Mouse (Mus musculus) liver, embryonic 16.5 days (tissue): ENCODE results near the gene Cep170. TPM values are rescaled to one million over a fixed set of nuclear protein-coding genes. Genes with fewer than 3 reads are reported as not detected.
A peak's percentile ranks its signal among the peaks of the same experiment; 100 is the strongest.

Experiments
- ATAC-seq: fragments of 200-750 bp; cut with Nextera tagmentation; 2 replicates; pipeline ENCODE4 v1.8.0; 2017; ENCODE audit warnings: low read depth, mild to moderate bottlenecking, moderate number of reproducible peaks, moderate library complexity
- H3K27ac ChIP-seq: fragments of 300-500 bp; sonication (generic); 2 replicates; pipeline ENCODE4 v1.5.1; 2014; ENCODE audit warnings: mild to moderate bottlenecking, low read length
- H3K27me3 ChIP-seq: fragments of 300-500 bp; sonication (generic); 2 replicates; pipeline ENCODE4 v1.6.1; 2014; ENCODE audit warnings: low read depth, low read length, mixed read lengths; ENCODE audit not compliant: control insufficient read depth, insufficient read depth
- H3K36me3 ChIP-seq: fragments of 300-500 bp; sonication (generic); 2 replicates; pipeline ENCODE4 v1.6.1; 2014; ENCODE audit warnings: mild to moderate bottlenecking; ENCODE audit not compliant: control insufficient read depth, insufficient read depth
- H3K4me1 ChIP-seq: fragments of 300-500 bp; sonication (generic); 2 replicates; pipeline ENCODE4 v1.6.1; 2014; ENCODE audit warnings: low read depth, low read length, mixed read lengths; ENCODE audit not compliant: control insufficient read depth
- H3K4me2 ChIP-seq: fragments of 300-500 bp; sonication (generic); 2 replicates; pipeline ENCODE4 v1.6.1; 2014; ENCODE audit warnings: low read depth, low read length, mixed read lengths
- H3K4me3 ChIP-seq: fragments of 300-500 bp; sonication (generic); 2 replicates; pipeline ENCODE4 v1.5.1; 2014; ENCODE audit warnings: low read depth, mild to moderate bottlenecking, low read length
- H3K9ac ChIP-seq: fragments of 300-500 bp; sonication (generic); 2 replicates; pipeline ENCODE4 v1.6.1; 2014; ENCODE audit warnings: low read depth, low read length
- H3K9me3 ChIP-seq: fragments of 300-500 bp; sonication (generic); replicated peaks from 2 replicates; pipeline ENCODE4 v1.6.1; 2016; ENCODE audit warnings: low read length; ENCODE audit not compliant: control insufficient read depth
- WGBS: fragments of 180-500 bp; shearing (Covaris S2); extraction: QIAGEN DNeasy Blood & Tissue Kit; methylation state at CpG from one replicate; pipeline ENCODE4 v1.1.7; 2014; ENCODE audit not compliant: insufficient replicate concordance; 5-methylcytosine and 5-hydroxymethylcytosine counted together
- polyA plus RNA-seq: library from polyadenylated mRNA; unstranded; fragments of >200 nt; fragmentation: Nextera tagmentation; extraction: Ambion mirVana; gene quantifications from 2 replicates; pipeline ENCODE4 v1.2.1, GENCODE M21; 2015

Gene Cep170
- 4.5 and 6.4 TPM in 2 replicates for polyA plus RNA-seq

DNA sequence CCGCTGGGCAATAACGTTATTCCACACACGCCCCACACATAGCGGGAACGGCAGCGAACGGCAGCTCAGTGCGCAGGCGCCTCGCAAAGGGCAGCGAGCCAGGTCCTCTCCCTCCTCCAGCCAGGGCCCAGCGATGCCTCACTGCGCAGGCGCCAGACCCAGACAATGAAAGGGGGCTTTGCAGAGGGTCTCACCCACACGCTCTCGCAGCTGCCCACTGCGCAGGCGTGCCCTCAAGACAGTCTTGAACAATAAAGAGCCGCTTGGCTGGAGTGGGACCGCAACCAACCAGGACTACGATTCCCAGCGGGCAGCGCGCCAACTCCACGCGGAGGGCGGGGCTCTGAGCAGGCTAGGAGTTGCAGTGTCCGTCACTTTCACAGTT, at the start of gene Cep170:
Gene Cep170 (minus strand): TSS at position 32 of the 385 bp plus-strand sequence.
- no peaks in the 10 kb centered on the region for H3K36me3 ChIP-seq
- peaks cover 26% of the 10 kb centered on the region for H3K4me1 ChIP-seq
- H3K9ac ChIP-seq, result peak within 1 kb of the TSS; percentile 96
- peak within 1 kb of the TSS; percentile 98 for H3K27ac ChIP-seq
- WGBS, result under 1% methylated on average over 28 of the region's 28 CpGs
- no peaks in the 10 kb centered on the region for H3K9me3 ChIP-seq
- H3K4me2 ChIP-seq, result peak within 1 kb of the TSS; percentile 83
- peak within 1 kb of the TSS; percentile 97 for H3K4me3 ChIP-seq
- peak; percentile 76 for ATAC-seq
- no peaks in the 10 kb centered on the region for H3K27me3 ChIP-seq

DNA sequence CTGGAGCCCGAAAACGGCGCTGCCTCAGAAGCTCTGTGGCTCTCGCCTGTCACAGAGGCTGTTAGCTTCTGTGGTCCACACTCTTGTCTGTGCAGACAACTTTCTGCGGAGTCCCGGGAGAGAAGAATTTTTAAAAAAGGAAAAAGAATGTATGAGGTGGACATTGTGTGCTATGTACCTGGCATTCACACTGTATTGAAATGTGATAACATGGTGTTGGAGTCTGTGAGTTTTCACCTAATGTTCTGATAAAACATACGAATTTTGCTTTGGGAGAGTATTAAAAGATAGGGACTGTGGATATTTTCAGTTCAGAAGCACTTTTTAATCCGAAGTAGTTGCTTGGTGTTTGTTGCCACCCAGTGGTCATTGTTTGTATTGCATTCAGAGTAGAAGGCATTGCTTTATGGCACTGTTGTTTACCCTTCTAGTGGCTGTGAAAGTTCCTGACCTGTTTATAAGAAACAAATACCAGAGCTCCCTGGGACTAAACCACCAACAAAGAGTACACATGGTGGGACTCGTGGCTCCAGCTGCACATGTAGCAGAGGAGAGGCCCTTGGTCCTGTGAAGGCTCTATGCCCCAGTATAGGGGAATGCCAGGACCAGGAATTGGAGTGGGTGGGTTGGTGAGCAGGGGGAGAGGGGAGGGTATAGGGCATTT, 48.2 kb upstream of the Cep170 start:
- WGBS, result 48% methylated on average over 9 of the region's 9 CpGs
- H3K9me3 ChIP-seq, result no peaks in the 10 kb centered on the region
- no peaks in the 10 kb centered on the region for H3K36me3 ChIP-seq
- no peak overlapping the region for H3K4me3 ChIP-seq
- no peaks in the 10 kb centered on the region for H3K27me3 ChIP-seq
- H3K4me1 ChIP-seq, result no peaks in the 10 kb centered on the region
- no peak; the same call in 1 of the 2 replicates for ATAC-seq
- H3K27ac ChIP-seq, result no peak overlapping the region
- H3K9ac ChIP-seq, result no peak overlapping the region
- H3K4me2 ChIP-seq, result no peak overlapping the region

GRCm38 (mm10) chr1:176852813-176853590, 39.1 kb upstream of the Cep170 start:
- no peak overlapping the region for H3K9ac ChIP-seq
- H3K4me1 ChIP-seq, result no peaks in the 10 kb centered on the region
- H3K9me3 ChIP-seq, result no peaks in the 10 kb centered on the region
- no peak overlapping the region for H3K27ac ChIP-seq
- no peak for ATAC-seq
- no peak overlapping the region for H3K4me2 ChIP-seq
- no peaks in the 10 kb centered on the region for H3K36me3 ChIP-seq
- H3K27me3 ChIP-seq, result no peaks in the 10 kb centered on the region
- 49% methylated on average over 9 of the region's 9 CpGs for WGBS
- H3K4me3 ChIP-seq, result no peak overlapping the region

DNA sequence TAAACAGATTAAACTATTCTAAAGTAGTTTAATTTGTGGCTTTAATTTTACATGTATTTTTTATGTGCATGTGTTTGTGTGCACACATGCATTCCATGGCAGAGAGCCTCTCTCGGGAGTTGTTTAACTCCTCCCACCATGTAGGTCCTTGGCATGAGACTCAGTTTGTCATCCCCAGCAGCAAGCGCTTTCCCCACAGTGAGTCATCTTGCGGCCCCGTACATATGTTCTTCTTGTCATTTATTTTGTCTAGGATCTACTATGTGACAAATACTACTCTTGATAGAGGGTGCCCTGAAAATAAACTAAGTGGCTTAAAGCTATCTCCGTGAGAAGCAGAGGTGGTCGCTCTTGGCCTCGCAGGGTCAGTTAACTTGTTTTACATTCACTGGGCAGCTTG, 37.5 kb upstream of the Cep170 start:
- Histone ChIP-seq H3K27me3 (no peaks in the 10 kb centered on the region), H3K4me2 (no peak overlapping the region), H3K9me3 (no peaks in the 10 kb centered on the region), H3K36me3 (no peaks in the 10 kb centered on the region), H3K9ac (no peak overlapping the region), H3K4me1 (no peaks in the 10 kb centered on the region), H3K4me3 (no peak overlapping the region), H3K27ac (no peak overlapping the region)
- 85% methylated on average over 7 of the region's 7 CpGs for WGBS
- ATAC-seq, result no peak

DNA sequence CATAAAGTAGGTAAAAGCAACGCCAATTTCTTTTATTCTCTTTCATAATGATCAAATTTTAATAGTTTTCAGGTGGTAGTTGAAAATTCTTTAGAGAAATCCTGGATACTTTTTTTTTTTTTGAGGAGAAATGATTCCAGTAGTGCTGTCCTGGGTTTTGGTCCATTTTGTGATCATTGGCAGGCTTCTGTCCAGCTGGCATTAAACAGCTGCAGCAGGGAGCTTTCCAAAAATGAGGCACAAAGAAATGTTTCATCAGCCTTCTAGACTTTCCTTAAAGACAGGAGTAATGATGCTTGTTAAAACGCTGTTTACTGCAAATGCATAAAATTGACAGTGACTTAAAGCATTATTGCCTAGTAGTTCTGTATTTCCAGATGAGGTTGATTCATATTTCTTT, 35.5 kb upstream of the Cep170 start:
- no peak for ATAC-seq
- H3K4me3 ChIP-seq, result no peak overlapping the region
- H3K9me3 ChIP-seq, result no peaks in the 10 kb centered on the region
- no peaks in the 10 kb centered on the region for H3K27me3 ChIP-seq
- no peaks in the 10 kb centered on the region for H3K4me1 ChIP-seq
- no peak overlapping the region for H3K4me2 ChIP-seq
- no peak overlapping the region for H3K27ac ChIP-seq
- WGBS, result 68% methylated on average over 2 of the region's 2 CpGs
- H3K9ac ChIP-seq, result no peak overlapping the region
- H3K36me3 ChIP-seq, result no peaks in the 10 kb centered on the region

GRCm38 (mm10) chr1:176848613-176849290, 34.9 kb upstream of the Cep170 start:
- Histone ChIP-seq H3K27me3 (no peaks in the 10 kb centered on the region), H3K4me3 (no peak overlapping the region), H3K9me3 (no peaks in the 10 kb centered on the region), H3K27ac (no peak overlapping the region), H3K4me2 (no peak overlapping the region), H3K4me1 (no peaks in the 10 kb centered on the region), H3K9ac (no peak overlapping the region), H3K36me3 (no peaks in the 10 kb centered on the region)
- ATAC-seq, result no peak
- 77% methylated on average over 11 of the region's 11 CpGs for WGBS

DNA sequence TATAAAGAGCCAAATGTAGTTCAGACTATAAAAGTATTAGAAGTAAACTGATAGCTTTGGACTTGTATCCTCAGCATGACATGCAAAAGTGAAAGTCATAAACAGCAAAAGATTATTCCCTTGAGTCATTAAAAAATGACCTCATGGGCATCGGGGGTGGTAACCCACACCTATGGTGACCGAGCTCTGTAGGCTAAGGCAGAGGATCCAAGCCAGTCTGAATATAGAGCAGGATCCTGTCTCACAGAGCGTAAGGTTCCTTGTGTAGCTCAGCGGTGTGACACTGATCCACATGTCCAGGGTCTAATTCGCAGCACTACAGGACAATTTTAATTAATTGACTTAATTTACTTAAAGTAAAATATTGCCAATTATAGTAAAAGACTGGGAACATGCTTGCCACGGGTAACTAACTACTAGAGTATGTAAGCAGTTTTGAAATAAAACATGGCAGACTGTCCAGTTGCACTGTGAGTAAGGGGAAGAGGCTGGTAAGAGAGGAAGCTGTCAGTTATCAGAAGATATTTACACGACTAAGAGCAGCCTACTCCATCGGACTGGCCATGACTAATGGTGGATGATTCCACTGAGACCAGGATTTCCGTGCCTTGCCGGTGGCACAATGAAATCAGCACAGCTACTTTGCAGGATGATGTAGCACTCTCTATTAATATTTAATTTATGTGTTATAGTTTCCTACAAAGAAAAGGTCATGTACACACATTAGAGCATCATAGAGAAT, 33.4 kb upstream of the Cep170 start:
- H3K4me1 ChIP-seq, result no peaks in the 10 kb centered on the region
- H3K27ac ChIP-seq, result no peak overlapping the region
- no peak overlapping the region for H3K9ac ChIP-seq
- H3K4me2 ChIP-seq, result no peak overlapping the region
- no peaks in the 10 kb centered on the region for H3K9me3 ChIP-seq
- no peaks in the 10 kb centered on the region for H3K27me3 ChIP-seq
- H3K36me3 ChIP-seq, result no peaks in the 10 kb centered on the region
- no peak overlapping the region for H3K4me3 ChIP-seq
- WGBS, result 67% methylated on average over 10 of the region's 10 CpGs
- no peak for ATAC-seq

GRCm38 (mm10) chr1:176845082-176845977, 31.5 kb upstream of the Cep170 start:
- Histone ChIP-seq H3K4me1 (no peaks in the 10 kb centered on the region), H3K4me2 (no peak overlapping the region), H3K36me3 (no peaks in the 10 kb centered on the region), H3K27me3 (no peaks in the 10 kb centered on the region), H3K9ac (no peak overlapping the region), H3K27ac (no peak overlapping the region), H3K4me3 (no peak overlapping the region), H3K9me3 (no peaks in the 10 kb centered on the region)
- WGBS, result 60% methylated on average over 17 of the region's 17 CpGs
- no peak for ATAC-seq
